Mouse (Mus musculus) heart, embryonic 13.5 days (tissue): Measurements from ENCODE around the gene Atf7ip. TPM values are rescaled to one million over a fixed set of nuclear protein-coding genes. Genes with fewer than 3 reads are reported as not detected.

Source experiments
- ATAC-seq: fragments of 200-750 bp; cut with Nextera tagmentation; 2 replicates; pipeline ENCODE4 v1.8.0; 2017; ENCODE audit warnings: moderate TSS enrichment; ENCODE audit not compliant: insufficient number of reproducible peaks, low FRiP score, low TSS enrichment; ENCODE audit errors: extremely low read depth
- H3K27ac ChIP-seq: fragments of 300-500 bp; sonication (generic); replicated peaks from 2 replicates; pipeline ENCODE4 v1.5.1; 2015; ENCODE audit warnings: moderate library complexity, mild to moderate bottlenecking, inconsistent platforms
- H3K27me3 ChIP-seq: fragments of 300-500 bp; sonication (generic); replicated peaks from 2 replicates; pipeline ENCODE4 v1.6.1; 2015; ENCODE audit warnings: mild to moderate bottlenecking, inconsistent platforms
- H3K36me3 ChIP-seq: fragments of 300-500 bp; sonication (generic); 2 replicates; pipeline ENCODE4 v1.6.1; 2015; ENCODE audit warnings: mild to moderate bottlenecking, inconsistent platforms
- H3K4me1 ChIP-seq: fragments of 300-500 bp; sonication (generic); 2 replicates; pipeline ENCODE4 v1.6.1; 2015; ENCODE audit warnings: inconsistent platforms
- H3K4me2 ChIP-seq: fragments of 300-500 bp; sonication (generic); 2 replicates; pipeline ENCODE4 v1.6.1; 2015; ENCODE audit warnings: inconsistent platforms, mild to moderate bottlenecking, moderate library complexity
- H3K4me3 ChIP-seq: fragments of 300-500 bp; sonication (generic); 2 replicates; pipeline ENCODE4 v1.5.1; 2015; ENCODE audit warnings: moderate library complexity, mild to moderate bottlenecking, inconsistent platforms
- H3K9ac ChIP-seq: fragments of 300-500 bp; sonication (generic); 2 replicates; pipeline ENCODE4 v1.6.1; 2015; ENCODE audit warnings: inconsistent platforms, mild to moderate bottlenecking, moderate library complexity
- H3K9me3 ChIP-seq: fragments of 300-500 bp; sonication (generic); 2 replicates; pipeline ENCODE4 v1.6.1; 2016; ENCODE audit warnings: inconsistent platforms
- WGBS: fragments of 180-500 bp; shearing (Covaris S2); methylation state at CpG from one replicate; pipeline ENCODE4 v1.1.7; 2015; ENCODE audit warnings: mixed read lengths; 5-methylcytosine and 5-hydroxymethylcytosine counted together
- polyA plus RNA-seq: library from polyadenylated mRNA; unstranded; fragments of >200 nt; fragmentation: Nextera tagmentation; extraction: Ambion mirVana; gene quantifications from 2 replicates; pipeline ENCODE4 v1.2.1, GENCODE M21; 2015

Gene Atf7ip
- polyA plus RNA-seq, 1 experiment from 2014 or later, result 33.7 TPM

DNA sequence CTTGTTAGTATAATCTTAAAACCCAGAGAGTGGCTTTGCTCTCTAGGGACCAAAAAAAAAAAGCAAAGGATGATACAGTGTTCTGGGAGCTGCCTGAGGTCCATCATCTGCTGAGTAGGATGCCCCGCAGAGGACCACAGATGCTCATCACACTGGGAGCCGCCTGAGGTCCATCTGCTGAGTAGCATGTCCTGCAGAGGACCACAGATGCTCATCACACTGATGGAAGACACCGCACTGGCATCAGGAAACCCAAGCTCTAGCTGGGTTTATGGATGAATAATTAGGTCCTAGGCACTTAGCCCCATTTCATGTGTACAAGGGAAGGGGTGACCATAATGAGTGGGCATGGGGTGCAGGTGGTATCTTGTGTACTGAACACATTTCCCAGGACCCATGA, 108.2 kb downstream of the Atf7ip start:
- WGBS, result 84% methylated on average over 3 of the region's 3 CpGs
- ATAC-seq, result no peak

DNA sequence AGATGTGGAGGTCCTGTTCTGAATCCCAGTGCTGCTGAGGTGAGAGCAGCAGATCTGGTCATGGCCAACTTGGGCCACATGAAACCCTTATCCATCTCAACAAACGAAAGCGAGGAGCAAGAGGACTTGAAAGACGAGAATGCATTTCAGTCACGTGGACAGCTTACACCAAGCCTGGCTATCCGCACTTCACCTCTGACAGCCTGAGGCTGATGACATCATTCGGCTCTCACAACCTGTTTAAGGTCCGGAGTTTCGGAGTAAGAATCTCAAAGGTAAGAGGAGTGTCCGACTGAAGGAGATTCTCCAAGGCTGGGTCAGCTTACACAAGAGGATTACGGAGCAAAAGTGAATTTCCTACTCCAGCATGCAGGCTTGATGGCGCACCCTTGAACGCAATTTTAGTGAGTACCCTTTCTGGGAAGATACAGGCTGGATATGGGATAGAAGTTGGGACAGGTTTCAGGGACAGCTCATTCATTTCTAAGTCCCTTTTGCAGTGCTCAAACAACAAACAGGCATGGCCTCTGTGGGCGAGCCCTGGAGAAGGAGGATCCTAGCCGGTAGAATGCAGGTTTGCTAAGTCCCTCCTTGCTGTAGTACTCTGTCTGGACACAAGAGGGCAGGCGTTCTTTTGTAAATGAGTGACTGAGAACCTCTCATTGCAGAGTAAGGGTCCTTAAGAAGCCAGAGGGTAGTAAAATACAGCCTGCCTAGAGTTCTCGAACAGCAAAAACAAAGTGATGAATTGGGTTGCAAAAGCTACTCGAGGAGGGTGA, 114.6 kb downstream of the Atf7ip start:
- H3K4me3 ChIP-seq, result peak overlapping the region; percentile 32
- peak overlapping the region; percentile 57; the same call in 1 of the 2 replicates for H3K9ac ChIP-seq
- 0 out of 2 replicates have a peak, but pooled peaks cover 6% of the 10 kb centered on the region for H3K4me1 ChIP-seq

More for the DNA sequence above, 108.2 kb downstream of the Atf7ip start:
- H3K4me3 ChIP-seq, result no peak overlapping the region
- H3K27me3 ChIP-seq, result no peaks in the 10 kb centered on the region
- peaks cover 5% of the 10 kb centered on the region; the same call in 1 of the 2 replicates for H3K9me3 ChIP-seq
- no peaks in the 10 kb centered on the region for H3K4me1 ChIP-seq
- H3K27ac ChIP-seq, result no peak overlapping the region
- H3K9ac ChIP-seq, result no peak overlapping the region
- H3K36me3 ChIP-seq, result peaks cover 37% of the 10 kb centered on the region
- H3K4me2 ChIP-seq, result no peak overlapping the region

DNA sequence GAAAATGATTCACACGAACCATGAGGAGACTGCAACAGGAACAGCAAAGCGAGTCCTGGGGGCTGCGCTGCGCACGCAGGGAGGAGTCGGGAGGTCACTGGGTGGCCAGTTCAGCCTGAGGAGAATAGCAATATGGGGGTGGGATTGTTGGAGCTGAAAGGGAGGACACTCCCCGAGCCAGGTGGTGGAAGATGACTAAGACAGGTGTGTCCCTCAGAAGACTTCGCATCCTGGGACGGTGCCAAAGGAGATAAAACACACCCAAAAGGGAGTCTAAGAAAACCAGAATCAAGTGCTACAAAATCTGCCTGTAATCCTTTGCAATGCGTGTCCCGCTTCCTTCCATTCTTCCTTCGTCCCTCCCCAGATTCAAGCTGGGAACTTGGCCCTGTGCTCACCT, 119.5 kb downstream of the Atf7ip start:
- Histone ChIP-seq H3K4me1 (0 out of 2 replicates have a peak, but pooled peaks cover 2% of the 10 kb centered on the region), H3K27me3 (no peaks in the 10 kb centered on the region), H3K9ac (no peak overlapping the region), H3K9me3 (no peaks in the 10 kb centered on the region), H3K4me2 (no peak overlapping the region), H3K4me3 (no peak overlapping the region), H3K27ac (no peak overlapping the region), H3K36me3 (no peaks in the 10 kb centered on the region)
- WGBS, result 87% methylated on average over 12 of the region's 12 CpGs
- ATAC-seq, result no peak

More for the DNA sequence above, 114.6 kb downstream of the Atf7ip start:
- 36% methylated on average over 17 of the region's 17 CpGs for WGBS
- H3K36me3 ChIP-seq, result no peaks in the 10 kb centered on the region
- no peaks in the 10 kb centered on the region for H3K27me3 ChIP-seq
- no peaks in the 10 kb centered on the region for H3K9me3 ChIP-seq
- peak overlapping the region; percentile 63 for H3K4me2 ChIP-seq
- no peak overlapping the region for H3K27ac ChIP-seq
- ATAC-seq, result no peak; the same call in 1 of the 2 replicates

DNA sequence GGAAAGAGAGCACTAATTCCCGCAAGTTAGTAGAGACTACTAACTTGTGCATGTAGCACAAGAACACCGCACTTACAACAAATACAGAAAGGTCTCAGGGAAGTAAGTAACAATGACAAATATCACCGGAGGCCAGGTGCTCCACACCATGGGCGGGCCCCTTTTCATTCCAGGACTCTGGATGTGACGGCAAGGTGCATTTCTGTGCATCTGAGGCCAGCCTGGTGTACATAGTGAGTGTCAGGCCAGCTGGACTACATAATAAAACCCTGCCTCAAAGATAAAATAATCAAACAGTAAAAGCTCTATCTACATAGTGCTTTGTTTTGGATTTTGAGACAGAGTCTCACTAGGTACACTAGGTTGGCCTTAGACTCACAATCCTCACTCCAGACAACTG, 123.7 kb downstream of the Atf7ip start:
- Histone ChIP-seq H3K4me3 (no peak overlapping the region), H3K27ac (no peak overlapping the region), H3K36me3 (no peaks in the 10 kb centered on the region), H3K9ac (no peak overlapping the region), H3K9me3 (no peaks in the 10 kb centered on the region), H3K4me1 (peaks cover 7% of the 10 kb centered on the region; the same call in 1 of the 2 replicates), H3K4me2 (no peak overlapping the region), H3K27me3 (no peaks in the 10 kb centered on the region)
- WGBS, result 81% methylated on average over 5 of the region's 5 CpGs
- ATAC-seq, result no peak

DNA sequence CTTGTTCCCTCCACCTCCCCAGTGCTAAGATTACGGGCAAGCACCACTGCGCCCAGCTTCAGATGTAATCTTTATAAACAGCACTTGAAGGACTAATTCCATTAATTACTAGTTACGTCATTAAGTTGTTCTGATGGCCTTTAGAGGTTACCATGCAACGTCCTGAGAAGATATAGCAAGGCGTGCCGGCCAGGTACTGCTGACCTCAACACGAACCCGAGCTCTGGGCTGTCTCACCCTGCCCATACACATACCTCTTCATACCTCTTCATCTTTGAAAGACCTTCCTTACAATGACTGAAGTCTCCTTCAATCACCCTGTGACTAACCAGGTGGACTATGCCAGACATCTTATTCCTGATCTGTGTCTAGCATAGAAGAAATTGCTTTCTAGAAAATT, 125.6 kb downstream of the Atf7ip start:
- H3K36me3 ChIP-seq, result no peaks in the 10 kb centered on the region
- H3K4me2 ChIP-seq, result no peak overlapping the region
- 82% methylated on average over 8 of the region's 8 CpGs for WGBS
- H3K27me3 ChIP-seq, result no peaks in the 10 kb centered on the region
- peaks cover 7% of the 10 kb centered on the region; the same call in 1 of the 2 replicates for H3K4me1 ChIP-seq
- no peak overlapping the region for H3K4me3 ChIP-seq
- H3K9me3 ChIP-seq, result no peaks in the 10 kb centered on the region
- H3K9ac ChIP-seq, result no peak overlapping the region
- no peak for ATAC-seq
- no peak overlapping the region for H3K27ac ChIP-seq

DNA sequence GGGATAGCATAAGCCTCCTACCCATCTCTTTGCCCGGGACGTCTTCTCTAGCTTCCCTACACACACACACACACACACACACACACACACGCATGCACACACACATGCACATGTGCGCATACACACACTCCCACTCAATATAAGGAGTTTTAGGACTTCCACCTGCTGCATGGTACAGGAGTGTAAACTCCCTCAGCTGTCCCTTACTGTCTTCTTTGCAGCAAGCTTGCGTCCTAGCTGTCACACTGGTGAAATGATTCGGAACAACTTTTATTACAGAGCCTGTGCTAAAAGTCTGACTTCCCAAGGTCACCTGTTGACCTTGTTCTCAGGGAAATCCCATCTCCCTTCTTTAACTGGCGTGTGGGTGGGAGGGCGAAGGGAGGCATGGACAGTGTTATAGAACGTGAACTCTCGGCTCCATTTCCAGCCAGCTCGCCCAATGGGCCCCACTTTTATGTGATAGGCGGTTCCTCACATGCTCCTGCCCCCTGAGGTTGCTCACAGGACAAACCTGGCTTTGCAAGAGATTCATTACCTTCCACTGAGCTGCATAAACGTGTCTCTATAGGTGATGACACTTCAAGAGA, 126.1 kb downstream of the Atf7ip start:
- H3K36me3 ChIP-seq, result no peaks in the 10 kb centered on the region
- ATAC-seq, result no peak
- H3K4me3 ChIP-seq, result no peak overlapping the region
- H3K27ac ChIP-seq, result no peak overlapping the region
- no peak overlapping the region for H3K9ac ChIP-seq
- H3K4me2 ChIP-seq, result no peak overlapping the region
- H3K4me1 ChIP-seq, result peaks cover 7% of the 10 kb centered on the region; the same call in 1 of the 2 replicates
- 73% methylated on average over 13 of the region's 13 CpGs for WGBS
- H3K9me3 ChIP-seq, result no peaks in the 10 kb centered on the region
- no peaks in the 10 kb centered on the region for H3K27me3 ChIP-seq

DNA sequence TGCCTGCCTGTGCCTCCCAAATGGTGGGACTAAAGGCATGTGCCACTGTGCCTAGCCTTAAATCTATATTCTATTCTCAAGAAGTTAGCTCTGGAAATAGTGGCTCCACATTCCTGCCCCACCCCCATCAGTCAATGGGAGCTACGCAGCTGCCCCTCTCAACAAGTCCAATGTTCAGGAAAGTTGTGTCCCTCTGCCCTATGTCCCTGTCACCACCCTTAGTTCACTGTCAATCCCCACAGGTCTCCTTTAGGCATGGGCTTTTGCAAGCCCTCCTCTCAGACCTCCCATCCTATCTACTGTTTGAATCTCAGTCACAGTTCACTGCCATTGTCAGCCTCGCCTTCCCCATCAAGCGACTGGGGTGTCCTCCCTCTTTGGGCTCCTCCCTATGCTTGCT, 127.2 kb downstream of the Atf7ip start:
- no peak overlapping the region for H3K4me2 ChIP-seq
- no peaks in the 10 kb centered on the region for H3K27me3 ChIP-seq
- 74% methylated on average over 3 of the region's 3 CpGs for WGBS
- no peaks in the 10 kb centered on the region for H3K36me3 ChIP-seq
- peaks cover 7% of the 10 kb centered on the region; the same call in 1 of the 2 replicates for H3K4me1 ChIP-seq
- H3K27ac ChIP-seq, result no peak overlapping the region
- H3K4me3 ChIP-seq, result no peak overlapping the region
- no peak overlapping the region for H3K9ac ChIP-seq
- no peak for ATAC-seq
- no peaks in the 10 kb centered on the region for H3K9me3 ChIP-seq

DNA sequence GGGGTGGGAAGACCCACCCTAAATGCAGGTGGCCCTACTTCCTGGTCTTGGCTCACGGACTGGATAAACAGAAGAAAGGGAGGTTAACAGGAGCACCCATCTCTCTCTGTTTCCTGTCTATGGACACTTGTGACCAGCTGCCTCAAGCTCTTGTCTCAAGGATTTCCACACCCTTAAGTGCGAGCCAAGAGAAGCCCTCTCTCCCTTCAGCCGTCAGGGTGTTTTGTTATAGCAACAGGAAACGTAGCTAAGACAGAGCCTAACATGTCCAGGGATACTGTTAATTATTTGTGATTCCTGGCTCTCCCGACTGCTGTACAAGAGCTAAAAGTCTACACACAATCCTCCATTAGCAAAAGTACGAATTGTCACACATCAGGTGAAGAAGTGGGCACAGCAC, 127.8 kb downstream of the Atf7ip start:
- no peak overlapping the region for H3K4me2 ChIP-seq
- H3K9ac ChIP-seq, result no peak overlapping the region
- 40% methylated on average over 6 of the region's 6 CpGs for WGBS
- no peak for ATAC-seq
- H3K27me3 ChIP-seq, result no peaks in the 10 kb centered on the region
- H3K27ac ChIP-seq, result no peak overlapping the region
- no peaks in the 10 kb centered on the region for H3K36me3 ChIP-seq
- H3K9me3 ChIP-seq, result no peaks in the 10 kb centered on the region
- peaks cover 7% of the 10 kb centered on the region; the same call in 1 of the 2 replicates for H3K4me1 ChIP-seq
- H3K4me3 ChIP-seq, result no peak overlapping the region

DNA sequence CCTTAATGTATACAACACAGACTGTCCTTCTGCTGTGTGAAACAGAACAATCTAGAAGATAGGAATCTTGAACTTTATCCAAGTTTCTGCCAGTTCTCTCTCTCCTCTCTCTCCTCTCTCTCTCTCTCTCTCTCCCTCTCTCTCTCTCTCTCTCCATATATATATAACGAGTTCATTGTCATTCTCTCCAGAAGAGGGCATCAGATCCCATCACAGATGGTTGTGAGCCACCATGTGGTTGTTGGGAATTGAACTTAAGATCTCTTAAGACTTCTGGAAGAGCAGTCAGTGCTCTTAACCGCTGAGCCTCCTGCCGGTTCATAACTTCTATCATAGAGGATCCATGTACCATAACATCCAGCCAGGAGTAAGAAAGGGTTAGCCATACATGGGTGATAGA, 129.0 kb downstream of the Atf7ip start:
- H3K4me1 ChIP-seq, result peaks cover 7% of the 10 kb centered on the region; the same call in 1 of the 2 replicates
- no peak overlapping the region for H3K4me2 ChIP-seq
- H3K4me3 ChIP-seq, result no peak overlapping the region
- H3K27me3 ChIP-seq, result no peaks in the 10 kb centered on the region
- H3K9ac ChIP-seq, result no peak overlapping the region
- no peak for ATAC-seq
- WGBS, result 66% methylated on average over 3 of the region's 3 CpGs
- no peaks in the 10 kb centered on the region for H3K36me3 ChIP-seq
- H3K9me3 ChIP-seq, result no peaks in the 10 kb centered on the region
- no peak overlapping the region for H3K27ac ChIP-seq

DNA sequence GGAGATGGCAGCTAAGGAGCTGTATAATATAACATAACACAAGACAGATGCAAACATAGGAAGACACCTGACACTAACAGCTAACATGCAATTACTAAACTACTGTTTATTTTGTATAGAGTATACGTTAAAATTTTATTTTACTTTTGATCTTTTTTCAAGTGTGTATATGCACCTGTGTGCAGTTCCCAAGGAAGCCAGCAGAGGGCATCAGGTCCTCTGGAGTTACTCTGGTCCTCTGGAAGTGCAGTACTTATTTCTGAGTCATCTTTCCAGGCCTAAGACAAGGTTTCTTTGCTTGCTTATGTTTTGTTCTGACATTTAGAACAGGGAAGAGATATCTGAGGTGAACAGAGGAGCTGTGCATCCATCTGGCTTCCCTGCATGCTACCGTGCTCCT, 138.2 kb downstream of the Atf7ip start:
- 0 out of 2 replicates have a peak, but pooled peaks cover 3% of the 10 kb centered on the region for H3K4me1 ChIP-seq
- no peak overlapping the region for H3K4me2 ChIP-seq
- H3K36me3 ChIP-seq, result no peaks in the 10 kb centered on the region
- H3K9ac ChIP-seq, result no peak overlapping the region
- H3K27me3 ChIP-seq, result no peaks in the 10 kb centered on the region
- no peak overlapping the region for H3K27ac ChIP-seq
- H3K4me3 ChIP-seq, result no peak overlapping the region
- peaks cover 6% of the 10 kb centered on the region for H3K9me3 ChIP-seq
- WGBS, result 84% methylated on average over 2 of the region's 2 CpGs
- no peak for ATAC-seq

DNA sequence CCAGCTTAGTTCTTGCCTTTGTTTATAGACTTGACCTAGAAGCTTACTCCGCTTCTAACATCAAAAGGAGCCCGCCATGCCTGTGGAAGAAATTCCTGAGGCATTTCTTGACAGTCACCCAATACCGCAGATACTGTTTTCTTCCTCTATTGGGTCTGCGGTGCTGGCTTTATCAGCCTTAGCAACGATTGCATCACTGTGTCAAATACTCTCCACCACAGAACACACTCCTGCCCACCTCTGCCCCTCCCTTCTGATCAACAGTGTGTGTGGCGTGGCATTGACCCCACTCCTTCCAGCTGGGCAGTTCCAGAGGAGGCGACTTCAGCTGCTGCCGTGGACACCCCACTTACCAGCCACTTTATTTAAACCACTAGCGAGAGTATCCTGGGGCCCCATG, 139.8 kb downstream of the Atf7ip start:
- Histone ChIP-seq H3K9me3 (peaks cover 6% of the 10 kb centered on the region), H3K9ac (no peak overlapping the region), H3K36me3 (no peaks in the 10 kb centered on the region), H3K4me1 (0 out of 2 replicates have a peak, but pooled peaks cover 3% of the 10 kb centered on the region), H3K4me2 (no peak overlapping the region), H3K27ac (no peak overlapping the region), H3K4me3 (no peak overlapping the region), H3K27me3 (no peaks in the 10 kb centered on the region)
- ATAC-seq, result no peak
- WGBS, result 51% methylated on average over 9 of the region's 9 CpGs
